Mouse (Mus musculus): ENCODE measurements around the gene Srgap3.

DNA sequence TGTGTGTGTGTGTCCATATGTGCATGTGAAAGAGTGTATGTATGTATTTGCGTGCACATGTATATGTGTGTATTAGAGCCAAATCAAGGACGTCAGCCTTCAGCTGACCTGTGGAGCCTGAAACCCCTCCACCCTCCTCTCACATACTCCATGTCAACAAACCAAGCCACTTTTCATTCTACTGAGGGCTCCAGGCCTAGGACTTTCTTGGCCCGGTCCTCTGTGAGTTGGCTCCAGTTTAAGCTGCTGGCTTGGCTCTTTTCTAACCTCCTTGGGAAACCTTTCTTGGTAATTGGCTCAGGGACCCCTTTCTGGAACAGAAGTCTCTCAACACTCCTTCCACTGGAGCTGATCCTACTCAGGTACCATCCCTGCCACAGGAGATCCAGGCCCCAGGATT is 210.6 kb downstream of the Srgap3 start:
- TF ChIP-seq MAX (IDR thresholded peaks at IDR 0.05) (no peak), CTCF (IDR thresholded peaks at IDR 0.05; ENCODE audit: control insufficient read depth, insufficient read depth, insufficient read length) (no peak), CEBPB (IDR thresholded peaks at IDR 0.05; ENCODE audit: low read depth) (no peak), USF1 (IDR thresholded peaks at IDR 0.05; ENCODE audit: low read depth) (no peak), MYOD1 (IDR thresholded peaks at IDR 0.05; ENCODE audit: control insufficient read depth, insufficient read length, low read depth) (no peak), FOSL1 (IDR thresholded peaks at IDR 0.05; ENCODE audit: insufficient read depth, low read length, poor library complexity, severe bottlenecking) (no peak), MYOG (IDR thresholded peaks at IDR 0.05; ENCODE audit: control insufficient read depth, extremely low read depth, insufficient read length) (no peak)

Data from C2C12 (cell line).